Mouse (Mus musculus) midbrain, embryonic 16.5 days (tissue): ENCODE data around the gene Nme9. TPM values are rescaled to one million over a fixed set of nuclear protein-coding genes. Genes with fewer than 3 reads are reported as not detected.

ENCODE experiments used
- ATAC-seq: fragments of 200-750 bp; cut with Nextera tagmentation; 2 replicates; pipeline ENCODE4 v1.8.0; 2017; ENCODE audit warnings: moderate TSS enrichment
- H3K27ac ChIP-seq: fragments of 300-500 bp; sonication (generic); 2 replicates; pipeline ENCODE4 v1.5.1; 2014; ENCODE audit warnings: mild to moderate bottlenecking, low read length, mixed read lengths
- H3K27me3 ChIP-seq: fragments of 300-500 bp; sonication (generic); 2 replicates; pipeline ENCODE4 v1.6.1; 2014; ENCODE audit warnings: low read depth, low read length, mixed read lengths; ENCODE audit not compliant: control insufficient read depth, insufficient read depth
- H3K36me3 ChIP-seq: fragments of 300-500 bp; sonication (generic); 2 replicates; pipeline ENCODE4 v1.6.1; 2014; ENCODE audit warnings: mild to moderate bottlenecking, low read length, moderate library complexity, mixed read lengths; ENCODE audit not compliant: control insufficient read depth, insufficient read depth
- H3K4me1 ChIP-seq: fragments of 300-500 bp; sonication (generic); 2 replicates; pipeline ENCODE4 v1.6.1; 2014; ENCODE audit warnings: mild to moderate bottlenecking, low read length, mixed read lengths; ENCODE audit not compliant: control insufficient read depth, insufficient read depth
- H3K4me2 ChIP-seq: fragments of 300-500 bp; sonication (generic); 2 replicates; pipeline ENCODE4 v1.6.1; 2014; ENCODE audit warnings: mild to moderate bottlenecking, low read length, mixed read lengths
- H3K4me3 ChIP-seq: fragments of 300-500 bp; sonication (generic); 2 replicates; pipeline ENCODE4 v1.5.1; 2014; ENCODE audit warnings: low read depth, mild to moderate bottlenecking, low read length, moderate library complexity, mixed read lengths
- H3K9ac ChIP-seq: fragments of 300-500 bp; sonication (generic); 2 replicates; pipeline ENCODE4 v1.6.1; 2014; ENCODE audit warnings: low read depth, low read length, mixed read lengths
- H3K9me3 ChIP-seq: fragments of 300-500 bp; sonication (generic); replicated peaks from 2 replicates; pipeline ENCODE4 v1.6.1; 2014; ENCODE audit warnings: mild to moderate bottlenecking, low read length, mixed read lengths; ENCODE audit not compliant: control insufficient read depth, poor library complexity, severe bottlenecking
- WGBS: fragments of 180-500 bp; shearing (Covaris S2); extraction: QIAGEN DNeasy Blood & Tissue Kit; methylation state at CpG from one replicate; pipeline ENCODE4 v1.1.7; 2014; 5-methylcytosine and 5-hydroxymethylcytosine counted together
- polyA plus RNA-seq: library from polyadenylated mRNA; unstranded; fragments of >200 nt; fragmentation: Nextera tagmentation; extraction: Ambion mirVana; gene quantifications from 2 replicates; pipeline ENCODE4 v1.2.1, GENCODE M21; 2015

The Nme9 gene
- polyA plus RNA-seq, 1 experiment from 2014 or later: 1.3 TPM

GRCm38 (mm10) chr9:99434892-99435618 lies 16.2 kb upstream of the Nme9 start:
- Histone ChIP-seq H3K4me1 (peaks cover 32% of the 10 kb centered on the region), H3K36me3 (no peaks in the 10 kb centered on the region), H3K4me3 (peak overlapping the region; percentile 85), H3K27ac (peak overlapping the region; percentile 89), H3K27me3 (peaks cover 4% of the 10 kb centered on the region; the same call in 1 of the 2 replicates), H3K9ac (peak overlapping the region; percentile 95), H3K9me3 (no peaks in the 10 kb centered on the region), H3K4me2 (peak overlapping the region; percentile 87)
- peak; percentile 59 for ATAC-seq
- 17% methylated on average over 14 of the region's 14 CpGs for WGBS

- H3K4me1 ChIP-seq: peaks cover 32% of the 10 kb centered on the region
- peaks cover 4% of the 10 kb centered on the region; the same call in 1 of the 2 replicates for H3K27me3 ChIP-seq
- no peaks in the 10 kb centered on the region for H3K9me3 ChIP-seq
- peak overlapping the region; percentile 85 for H3K4me3 ChIP-seq
- H3K36me3 ChIP-seq: no peaks in the 10 kb centered on the region
- WGBS: 8% methylated on average over 16 of the region's 16 CpGs
- peak overlapping the region; percentile 87 for H3K4me2 ChIP-seq
- H3K9ac ChIP-seq: peak overlapping the region; percentile 95
- peak; percentile 69 for ATAC-seq
- peak overlapping the region; percentile 89 for H3K27ac ChIP-seq
These were observed 15.6 kb upstream of the Nme9 start for GRCm38 (mm10) chr9:99435619-99436181.

GRCm38 (mm10) chr9:99436182-99437030 lies 14.9 kb upstream of the Nme9 start:
- peaks cover 4% of the 10 kb centered on the region; the same call in 1 of the 2 replicates for H3K27me3 ChIP-seq
- H3K36me3 ChIP-seq: no peaks in the 10 kb centered on the region
- H3K9ac ChIP-seq: peak overlapping the region; percentile 95
- peak overlapping the region; percentile 87 for H3K4me2 ChIP-seq
- peak; percentile 83 for ATAC-seq
- H3K4me1 ChIP-seq: peaks cover 32% of the 10 kb centered on the region
- WGBS: 0% methylated on average over 72 of the region's 86 CpGs
- peak overlapping the region; percentile 89 for H3K27ac ChIP-seq
- no peaks in the 10 kb centered on the region for H3K9me3 ChIP-seq
- H3K4me3 ChIP-seq: peak overlapping the region; percentile 85

GRCm38 (mm10) chr9:99437031-99437764 lies 14.1 kb upstream of the Nme9 start, which contains the start of gene Mras:
Gene Mras (minus strand): TSS chr9:99437381.
- Histone ChIP-seq H3K4me1 (peaks cover 32% of the 10 kb centered on the region), H3K27me3 (peaks cover 4% of the 10 kb centered on the region; the same call in 1 of the 2 replicates), H3K9me3 (no peaks in the 10 kb centered on the region), H3K4me3 (peak within 1 kb of the TSS; percentile 85), H3K36me3 (no peaks in the 10 kb centered on the region), H3K27ac (peak within 1 kb of the TSS; percentile 89), H3K9ac (peak within 1 kb of the TSS; percentile 95), H3K4me2 (peak within 1 kb of the TSS; percentile 87)
- no peak for ATAC-seq
- 16% methylated on average over 27 of the region's 27 CpGs for WGBS

- Histone ChIP-seq H3K4me2 (no peak overlapping the region), H3K36me3 (no peaks in the 10 kb centered on the region), H3K9me3 (no peaks in the 10 kb centered on the region), H3K4me1 (peaks cover 27% of the 10 kb centered on the region), H3K9ac (no peak overlapping the region), H3K4me3 (no peak overlapping the region), H3K27me3 (peaks cover 4% of the 10 kb centered on the region; the same call in 1 of the 2 replicates), H3K27ac (no peak overlapping the region)
- WGBS: 79% methylated on average over 12 of the region's 12 CpGs
- no peak for ATAC-seq
These were observed 13.3 kb upstream of the Nme9 start for GRCm38 (mm10) chr9:99437781-99438565.

- Histone ChIP-seq H3K9ac (no peak overlapping the region), H3K27ac (no peak overlapping the region), H3K4me1 (peaks cover 17% of the 10 kb centered on the region), H3K9me3 (no peaks in the 10 kb centered on the region), H3K4me3 (no peak overlapping the region), H3K27me3 (peaks cover 4% of the 10 kb centered on the region; the same call in 1 of the 2 replicates), H3K4me2 (no peak overlapping the region), H3K36me3 (no peaks in the 10 kb centered on the region)
- WGBS: 81% methylated on average over 8 of the region's 8 CpGs
- no peak for ATAC-seq
These were observed 12.2 kb upstream of the Nme9 start for GRCm38 (mm10) chr9:99439064-99439463.

- H3K4me3 ChIP-seq: no peak overlapping the region
- peaks cover 7% of the 10 kb centered on the region for H3K4me1 ChIP-seq
- H3K27me3 ChIP-seq: peaks cover 4% of the 10 kb centered on the region; the same call in 1 of the 2 replicates
- H3K9me3 ChIP-seq: no peaks in the 10 kb centered on the region
- 78% methylated on average over 5 of the region's 5 CpGs for WGBS
- no peak overlapping the region for H3K27ac ChIP-seq
- H3K4me2 ChIP-seq: no peak overlapping the region
- no peak for ATAC-seq
- no peak overlapping the region for H3K9ac ChIP-seq
- no peaks in the 10 kb centered on the region for H3K36me3 ChIP-seq
These were observed 10.3 kb upstream of the Nme9 start for GRCm38 (mm10) chr9:99440941-99441340.
